Mouse (Mus musculus): Measurements from ENCODE around the gene Olfr39. TPM values are rescaled to one million over a fixed set of nuclear protein-coding genes. Genes with fewer than 3 reads are reported as not detected.

The Olfr39 gene
- not detected for polyA plus RNA-seq (2015; fragmentation: Illumina TruSeq; extraction: RNeasy Lipid Tissue Mini Kit (QIAGEN cat#74804); ENCODE audit: insufficient read depth, low replicate concordance)

DNA sequence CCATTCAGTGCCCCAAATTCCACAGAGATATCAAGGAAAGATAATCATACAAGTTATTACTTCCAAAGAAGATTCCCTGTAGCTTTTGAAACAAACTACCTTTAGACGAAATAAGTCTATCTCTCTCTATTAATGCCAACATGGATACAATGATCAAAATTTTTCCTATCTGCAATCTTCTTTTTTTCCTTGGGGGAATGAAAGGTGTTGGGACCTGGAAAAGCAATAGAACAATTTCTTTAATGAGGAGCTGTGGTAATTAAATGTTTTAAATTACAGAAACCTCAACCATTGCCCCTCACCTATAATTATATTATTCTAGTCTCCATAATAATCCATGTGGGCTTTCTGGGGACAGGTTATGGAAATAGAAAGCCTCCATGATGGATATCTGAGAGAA is at the start of gene Olfr39:
Gene Olfr39 (plus strand): TSS at position 301 of the 400 bp plus-strand sequence.

DNA sequence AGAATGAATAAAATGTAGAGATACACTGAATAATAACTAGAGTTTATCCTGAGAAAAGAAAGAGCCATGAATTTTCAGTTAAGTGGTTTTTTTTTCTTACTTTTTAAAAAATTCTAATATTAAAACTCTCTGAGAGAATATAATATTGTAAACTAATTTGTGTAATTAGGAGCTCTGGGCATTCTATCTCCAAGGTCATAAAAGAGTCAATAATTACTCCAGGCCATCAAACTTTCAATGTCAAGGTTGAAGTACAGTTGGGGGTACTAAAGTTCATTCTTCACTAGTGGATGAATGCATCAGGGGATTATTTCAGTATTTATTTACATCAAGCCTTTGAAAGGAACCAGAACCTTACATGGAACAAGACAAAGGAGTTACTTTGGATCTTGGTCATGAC is 45.3 kb upstream of the Olfr39 start, which contains the start of gene Olfr872:
Gene Olfr872 (plus strand): TSS at position 301 of the 400 bp plus-strand sequence.

DNA sequence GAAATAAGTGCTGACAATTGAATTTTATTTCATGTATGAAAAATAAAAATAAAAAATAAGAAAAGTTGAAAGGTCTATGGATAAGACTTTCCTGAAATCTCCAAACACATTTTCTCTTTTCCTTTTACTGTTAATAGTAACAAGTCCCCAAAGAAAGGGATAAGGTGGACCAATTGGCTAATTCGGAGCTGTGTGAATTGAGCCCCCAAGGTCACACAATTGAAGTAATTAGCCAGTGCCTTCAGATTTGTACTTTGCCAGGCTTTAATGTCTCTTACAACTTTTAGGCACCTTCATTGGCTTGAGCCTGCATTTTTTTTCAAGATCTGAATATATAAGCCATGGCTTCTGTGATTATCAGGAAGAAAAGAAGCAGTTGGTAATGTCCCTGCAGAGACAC is 16.1 kb downstream of the Olfr39 start, which contains the start of gene Olfr873:
Gene Olfr873 (plus strand): TSS at position 301 of the 400 bp plus-strand sequence.

DNA sequence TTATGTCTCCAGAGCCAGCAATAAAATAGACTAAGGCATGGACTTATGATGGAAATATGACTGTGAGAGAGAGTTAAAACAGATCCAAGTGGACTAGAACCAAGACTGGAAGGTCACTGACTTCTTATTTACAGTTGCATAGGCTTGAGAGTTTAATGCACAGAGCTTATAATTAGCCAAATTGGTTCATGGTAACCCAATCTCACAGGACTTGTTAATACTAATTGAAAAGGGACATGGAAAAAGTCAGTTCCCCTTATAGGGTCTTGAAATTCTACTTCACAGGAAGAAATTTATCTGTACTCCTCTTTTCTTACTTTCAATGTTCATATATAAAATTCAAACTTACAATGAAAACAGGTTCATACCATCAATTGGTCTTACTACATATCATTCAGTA is 53.8 kb downstream of the Olfr39 start, which contains the start of gene Olfr18:
Gene Olfr18 (minus strand): TSS at position 101 of the 400 bp plus-strand sequence.

Other genes starting within 250 kb of the Olfr39 start
- not detected for gene Olfr867, start 224.8 kb upstream of the Olfr39 start, polyA plus RNA-seq (2015; fragmentation: Illumina TruSeq; extraction: RNeasy Lipid Tissue Mini Kit (QIAGEN cat#74804); ENCODE audit: insufficient read depth, low replicate concordance)
- not detected for gene Olfr868, start 183.7 kb upstream of the Olfr39 start, polyA plus RNA-seq (2015; fragmentation: Illumina TruSeq; extraction: RNeasy Lipid Tissue Mini Kit (QIAGEN cat#74804); ENCODE audit: insufficient read depth, low replicate concordance)
- gene Olfr869, start 153.3 kb upstream of the Olfr39 start, polyA plus RNA-seq (2015; fragmentation: Illumina TruSeq; extraction: RNeasy Lipid Tissue Mini Kit (QIAGEN cat#74804); ENCODE audit: insufficient read depth, low replicate concordance), result not detected
- not detected for gene Olfr870, start 108.3 kb upstream of the Olfr39 start, polyA plus RNA-seq (2015; fragmentation: Illumina TruSeq; extraction: RNeasy Lipid Tissue Mini Kit (QIAGEN cat#74804); ENCODE audit: insufficient read depth, low replicate concordance)
- gene Olfr871, start 70.1 kb upstream of the Olfr39 start, polyA plus RNA-seq (2015; fragmentation: Illumina TruSeq; extraction: RNeasy Lipid Tissue Mini Kit (QIAGEN cat#74804); ENCODE audit: insufficient read depth, low replicate concordance), result not detected
- not detected for gene Olfr872, start 45.2 kb upstream of the Olfr39 start, polyA plus RNA-seq (2015; fragmentation: Illumina TruSeq; extraction: RNeasy Lipid Tissue Mini Kit (QIAGEN cat#74804); ENCODE audit: insufficient read depth, low replicate concordance)
- gene Olfr873, start 16.2 kb downstream of the Olfr39 start, polyA plus RNA-seq (2015; fragmentation: Illumina TruSeq; extraction: RNeasy Lipid Tissue Mini Kit (QIAGEN cat#74804); ENCODE audit: insufficient read depth, low replicate concordance), result not detected
- gene Olfr18, start 53.7 kb downstream of the Olfr39 start, polyA plus RNA-seq (2015; fragmentation: Illumina TruSeq; extraction: RNeasy Lipid Tissue Mini Kit (QIAGEN cat#74804); ENCODE audit: insufficient read depth, low replicate concordance), result not detected
- gene Zfp560, start 102.8 kb downstream of the Olfr39 start, polyA plus RNA-seq (2015; fragmentation: Illumina TruSeq; extraction: RNeasy Lipid Tissue Mini Kit (QIAGEN cat#74804); ENCODE audit: insufficient read depth, low replicate concordance), result 18.1 TPM
- 32.2 TPM for gene Zfp26, start 177.8 kb downstream of the Olfr39 start, polyA plus RNA-seq (2015; fragmentation: Illumina TruSeq; extraction: RNeasy Lipid Tissue Mini Kit (QIAGEN cat#74804); ENCODE audit: insufficient read depth, low replicate concordance)
- gene Zfp426, start 210.4 kb downstream of the Olfr39 start, polyA plus RNA-seq (2015; fragmentation: Illumina TruSeq; extraction: RNeasy Lipid Tissue Mini Kit (QIAGEN cat#74804); ENCODE audit: insufficient read depth, low replicate concordance), result 44.9 TPM
- gene Zfp266, start 239.1 kb downstream of the Olfr39 start, polyA plus RNA-seq (2015; fragmentation: Illumina TruSeq; extraction: RNeasy Lipid Tissue Mini Kit (QIAGEN cat#74804); ENCODE audit: insufficient read depth, low replicate concordance), result 33.8 TPM

All from spleen, adult 10 weeks (tissue).